Mouse (Mus musculus): ENCODE measurements around the gene Fermt3.

- no peak for TF ChIP-seq CTCF (IDR thresholded peaks at IDR 0.05; ENCODE audit: control insufficient read depth, insufficient read depth, insufficient read length)
- TF ChIP-seq FOSL1 (IDR thresholded peaks at IDR 0.05; ENCODE audit: insufficient read depth, low read length, poor library complexity, severe bottlenecking), result no peak
These were observed 62.8 kb downstream of the Fermt3 start for GRCm38 (mm10) chr19:6956461-6956860.

Data from C2C12 (cell line).